Mouse (Mus musculus): Measurements from ENCODE around the gene Gpsm1. TPM values are rescaled to one million over a fixed set of nuclear protein-coding genes. Genes with fewer than 3 reads are reported as not detected.

The Gpsm1 gene
- polyA plus RNA-seq, 1 experiment = 20.5 TPM

GRCm38 (mm10) chr2:26353066-26353980 lies 38.0 kb downstream of the Gpsm1 start:
- H3K27ac ChIP-seq (ENCODE audit: control insufficient read depth, insufficient read depth, low read depth, low read length) = no peak overlapping the region
- H3K36me3 ChIP-seq (ENCODE audit: control insufficient read depth, insufficient read depth, low read length) = no peaks in the 10 kb centered on the region; the same call in 1 of the 2 replicates
- H3K4me1 ChIP-seq (ENCODE audit: control insufficient read depth, insufficient read depth, low read length) = peaks cover 14% of the 10 kb centered on the region
- H3K4me3 ChIP-seq (ENCODE audit: control insufficient read depth, low read depth, low read length) = no peak overlapping the region
- TF ChIP-seq POLR2A (IDR thresholded peaks at IDR 0.05; ENCODE audit: control insufficient read depth, low read depth, low read length) = no peak
- TF ChIP-seq CTCF (IDR thresholded peaks at IDR 0.05; ENCODE audit: control insufficient read depth, insufficient read depth, insufficient replicate concordance, low read depth, low read length) = no peak
- no peaks in the 10 kb centered on the region for H3K27me3 ChIP-seq (ENCODE audit: control insufficient read depth, insufficient read depth, low read length)

GRCm38 (mm10) chr2:26354401-26354800 lies 39.1 kb downstream of the Gpsm1 start:
- no peaks in the 10 kb centered on the region; the same call in 1 of the 2 replicates for H3K36me3 ChIP-seq (ENCODE audit: control insufficient read depth, insufficient read depth, low read length)

GRCm38 (mm10) chr2:26356231-26356630 lies 40.9 kb downstream of the Gpsm1 start:
- no peaks in the 10 kb centered on the region; the same call in 1 of the 2 replicates for H3K36me3 ChIP-seq (ENCODE audit: control insufficient read depth, insufficient read depth, low read length)
- H3K27me3 ChIP-seq (ENCODE audit: control insufficient read depth, insufficient read depth, low read length) = no peaks in the 10 kb centered on the region
- H3K27ac ChIP-seq (ENCODE audit: control insufficient read depth, insufficient read depth, low read depth, low read length) = no peak overlapping the region
- TF ChIP-seq POLR2A (IDR thresholded peaks at IDR 0.05; ENCODE audit: control insufficient read depth, low read depth, low read length) = no peak
- TF ChIP-seq CTCF (IDR thresholded peaks at IDR 0.05; ENCODE audit: control insufficient read depth, insufficient read depth, insufficient replicate concordance, low read depth, low read length) = no peak
- H3K4me1 ChIP-seq (ENCODE audit: control insufficient read depth, insufficient read depth, low read length) = peaks cover 10% of the 10 kb centered on the region
- no peak overlapping the region for H3K4me3 ChIP-seq (ENCODE audit: control insufficient read depth, low read depth, low read length)

More at GRCm38 (mm10) chr2:26354401-26354800, 39.1 kb downstream of the Gpsm1 start:
- Histone ChIP-seq H3K27me3 (ENCODE audit: control insufficient read depth, insufficient read depth, low read length) (no peaks in the 10 kb centered on the region), H3K4me1 (ENCODE audit: control insufficient read depth, insufficient read depth, low read length) (peaks cover 14% of the 10 kb centered on the region), H3K4me3 (ENCODE audit: control insufficient read depth, low read depth, low read length) (no peak overlapping the region), H3K27ac (ENCODE audit: control insufficient read depth, insufficient read depth, low read depth, low read length) (no peak overlapping the region)
- no peak for TF ChIP-seq CTCF (IDR thresholded peaks at IDR 0.05; ENCODE audit: control insufficient read depth, insufficient read depth, insufficient replicate concordance, low read depth, low read length)
- no peak for TF ChIP-seq POLR2A (IDR thresholded peaks at IDR 0.05; ENCODE audit: control insufficient read depth, low read depth, low read length)

- TF ChIP-seq POLR2A (IDR thresholded peaks at IDR 0.05; ENCODE audit: control insufficient read depth, low read depth, low read length) (no peak), CTCF (IDR thresholded peaks at IDR 0.05; ENCODE audit: control insufficient read depth, insufficient read depth, insufficient replicate concordance, low read depth, low read length) (no peak)
- Histone ChIP-seq H3K36me3 (ENCODE audit: control insufficient read depth, insufficient read depth, low read length) (no peaks in the 10 kb centered on the region; the same call in 1 of the 2 replicates), H3K27me3 (ENCODE audit: control insufficient read depth, insufficient read depth, low read length) (no peaks in the 10 kb centered on the region), H3K4me3 (ENCODE audit: control insufficient read depth, low read depth, low read length) (no peak overlapping the region), H3K27ac (ENCODE audit: control insufficient read depth, insufficient read depth, low read depth, low read length) (no peak overlapping the region), H3K4me1 (ENCODE audit: control insufficient read depth, insufficient read depth, low read length) (peaks cover 7% of the 10 kb centered on the region)
Measured at GRCm38 (mm10) chr2:26356678-26357077, 41.4 kb downstream of the Gpsm1 start.

- H3K4me1 ChIP-seq (ENCODE audit: control insufficient read depth, insufficient read depth, low read length) = peaks cover 4% of the 10 kb centered on the region
- H3K27me3 ChIP-seq (ENCODE audit: control insufficient read depth, insufficient read depth, low read length) = no peaks in the 10 kb centered on the region
- H3K27ac ChIP-seq (ENCODE audit: control insufficient read depth, insufficient read depth, low read depth, low read length) = no peak overlapping the region
- H3K4me3 ChIP-seq (ENCODE audit: control insufficient read depth, low read depth, low read length) = no peak overlapping the region
- TF ChIP-seq POLR2A (IDR thresholded peaks at IDR 0.05; ENCODE audit: control insufficient read depth, low read depth, low read length) (no peak), CTCF (IDR thresholded peaks at IDR 0.05; ENCODE audit: control insufficient read depth, insufficient read depth, insufficient replicate concordance, low read depth, low read length) (no peak)
- H3K36me3 ChIP-seq (ENCODE audit: control insufficient read depth, insufficient read depth, low read length) = no peaks in the 10 kb centered on the region; the same call in 1 of the 2 replicates
Measured at GRCm38 (mm10) chr2:26357484-26357883, 42.2 kb downstream of the Gpsm1 start.

- Histone ChIP-seq H3K36me3 (ENCODE audit: control insufficient read depth, insufficient read depth, low read length) (no peaks in the 10 kb centered on the region), H3K4me1 (ENCODE audit: control insufficient read depth, insufficient read depth, low read length) (no peaks in the 10 kb centered on the region), H3K27me3 (ENCODE audit: control insufficient read depth, insufficient read depth, low read length) (no peaks in the 10 kb centered on the region), H3K4me3 (ENCODE audit: control insufficient read depth, low read depth, low read length) (no peak overlapping the region), H3K27ac (ENCODE audit: control insufficient read depth, insufficient read depth, low read depth, low read length) (no peak overlapping the region)
- no peak for TF ChIP-seq POLR2A (IDR thresholded peaks at IDR 0.05; ENCODE audit: control insufficient read depth, low read depth, low read length)
- TF ChIP-seq CTCF (IDR thresholded peaks at IDR 0.05; ENCODE audit: control insufficient read depth, insufficient read depth, insufficient replicate concordance, low read depth, low read length) = no peak
Measured at GRCm38 (mm10) chr2:26358667-26359320, 43.5 kb downstream of the Gpsm1 start.

- no peak overlapping the region for H3K4me3 ChIP-seq (ENCODE audit: control insufficient read depth, low read depth, low read length)
- TF ChIP-seq POLR2A (IDR thresholded peaks at IDR 0.05; ENCODE audit: control insufficient read depth, low read depth, low read length) (no peak), CTCF (IDR thresholded peaks at IDR 0.05; ENCODE audit: control insufficient read depth, insufficient read depth, insufficient replicate concordance, low read depth, low read length) (no peak)
- no peaks in the 10 kb centered on the region for H3K27me3 ChIP-seq (ENCODE audit: control insufficient read depth, insufficient read depth, low read length)
- H3K4me1 ChIP-seq (ENCODE audit: control insufficient read depth, insufficient read depth, low read length) = no peaks in the 10 kb centered on the region
- no peaks in the 10 kb centered on the region for H3K36me3 ChIP-seq (ENCODE audit: control insufficient read depth, insufficient read depth, low read length)
- H3K27ac ChIP-seq (ENCODE audit: control insufficient read depth, insufficient read depth, low read depth, low read length) = no peak overlapping the region
Measured at GRCm38 (mm10) chr2:26359983-26360382, 44.7 kb downstream of the Gpsm1 start.

All from testis, adult 2 months (tissue).